ENCODE assay signal across 9 mouse cellular contexts in the genomic region with DNA sequence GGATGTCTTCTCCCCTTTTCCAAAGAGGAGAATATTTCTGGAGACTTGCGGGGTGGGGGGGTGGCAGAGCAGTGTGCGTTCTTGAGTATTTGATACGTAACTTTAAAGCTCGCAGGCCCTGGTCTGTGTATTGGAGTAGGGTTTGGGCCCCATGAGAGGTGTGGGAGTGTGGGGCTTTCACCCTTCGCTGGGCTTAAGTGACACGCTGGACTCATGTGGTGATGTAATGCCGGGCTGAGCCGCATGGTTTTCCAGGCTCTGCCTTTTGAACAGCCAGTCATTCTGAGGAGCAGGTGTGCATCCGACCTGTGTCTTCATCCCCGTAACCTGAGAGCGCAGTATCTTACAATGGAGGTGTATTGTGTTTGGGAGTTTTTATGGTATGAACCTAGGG.
A peak's percentile ranks its signal among the peaks of the same experiment; 100 is the strongest.
DNase-seq lines count a peak whose midpoint lies in the region; ATAC-seq and TF ChIP-seq lines count a peak whose summit lies in the region.
"Had no signal": no experiment of that assay in that cellular context is flagged by ENCODE, and none has a peak within 500 bp of the region (broad histone marks: within the 10 kb centered on the region; RNA-seq: fewer than 3 reads in every experiment).

No protein-coding gene starts in this region.

- WGBS in heart, embryonic 11.5 days (ENCODE audit: insufficient replicate concordance): 22% methylated on average over 11 of the region's 11 CpGs
- WGBS in forebrain, embryonic 15.5 days: 8% methylated on average over 11 of the region's 11 CpGs
- 19% methylated on average over 11 of the region's 11 CpGs for WGBS in midbrain, embryonic 10.5 days

- peak overlapping the region; percentile 68 for H3K4me3 ChIP-seq in heart, embryonic 11.5 days (ENCODE audit: low read depth, low read length)
- peak overlapping the region; percentile 79 for H3K4me3 ChIP-seq in forebrain, embryonic 15.5 days
- peak overlapping the region; percentile 86 for H3K4me3 ChIP-seq in midbrain, embryonic 10.5 days
- H3K4me3 ChIP-seq: erythroblast, embryonic 14.5 days had no signal

- H3K4me2 ChIP-seq in heart, embryonic 11.5 days: peak overlapping the region; percentile 94
- peak overlapping the region; percentile 75 for H3K4me2 ChIP-seq in forebrain, embryonic 15.5 days (replicated peaks)

- no peak for TF ChIP-seq POLR2A in brain, embryonic 14.5 days (IDR thresholded peaks at IDR 0.05; ENCODE audit: borderline replicate concordance, extremely low read depth, insufficient read depth, insufficient read length, poor library complexity, severe bottlenecking)

- DNase-seq in heart, postnatal 4 days: no peak
- DNase-seq in brain, embryonic 14.5 days (ENCODE audit: low read depth): peak; percentile 71
- DNase-seq in midbrain, embryonic 10.5 days (ENCODE audit: low spot score): peak; percentile 59
- no peak for DNase-seq in adrenal gland, adult 8-10 months
- no peak for DNase-seq in MN1 (ENCODE audit: low spot score)
- no peak for DNase-seq in spleen, adult 12 weeks (ENCODE audit: low spot score)

- TF ChIP-seq CTCF in brain, embryonic 14.5 days (IDR thresholded peaks at IDR 0.05; ENCODE audit: borderline replicate concordance, extremely low read depth, insufficient read depth, insufficient read length): peak; percentile 47; the same call in 1 of the 2 replicates

- peak overlapping the region; percentile 98 for H3K27ac ChIP-seq in heart, embryonic 11.5 days (ENCODE audit: low read depth, low read length)
- peak overlapping the region; percentile 98 for H3K27ac ChIP-seq in forebrain, embryonic 15.5 days (replicated peaks)
- H3K27ac ChIP-seq in midbrain, embryonic 10.5 days (replicated peaks): peak overlapping the region; percentile 99

- no peaks in the 10 kb centered on the region for H3K9me3 ChIP-seq in heart, embryonic 11.5 days (replicated peaks; ENCODE audit: control insufficient read depth, low read length)
- H3K9me3 ChIP-seq in forebrain, embryonic 15.5 days: no peaks in the 10 kb centered on the region
- no peaks in the 10 kb centered on the region for H3K9me3 ChIP-seq in midbrain, embryonic 10.5 days (replicated peaks)

- no peak for ATAC-seq in heart, embryonic 11.5 days (replicated peaks; ENCODE audit: insufficient number of reproducible peaks, low FRiP score, low TSS enrichment)
- ATAC-seq in forebrain, embryonic 15.5 days (replicated peaks): 0 out of 2 replicates have a peak, but pooled peaks have one; percentile 24

- H3K9ac ChIP-seq in heart, embryonic 11.5 days (ENCODE audit: low read depth, low read length): peak overlapping the region; percentile 93
- H3K9ac ChIP-seq in forebrain, embryonic 15.5 days (replicated peaks): peak overlapping the region; percentile 97

- H3K36me3 ChIP-seq in heart, embryonic 11.5 days (ENCODE audit: control insufficient read depth, insufficient read depth, low read length): no peaks in the 10 kb centered on the region
- no peaks in the 10 kb centered on the region for H3K36me3 ChIP-seq in forebrain, embryonic 15.5 days
- H3K36me3 ChIP-seq in midbrain, embryonic 10.5 days: 0 out of 2 replicates have a peak, but pooled peaks cover 6% of the 10 kb centered on the region

- H3K27me3 ChIP-seq in heart, embryonic 11.5 days (ENCODE audit: control insufficient read depth, insufficient read depth, low read length): no peaks in the 10 kb centered on the region
- H3K27me3 ChIP-seq in forebrain, embryonic 15.5 days: no peaks in the 10 kb centered on the region
- H3K27me3 ChIP-seq in midbrain, embryonic 10.5 days (ENCODE audit: low read depth, poor library complexity, severe bottlenecking): no peaks in the 10 kb centered on the region

- H3K4me1 ChIP-seq in heart, embryonic 11.5 days (ENCODE audit: control insufficient read depth, insufficient read depth, low read length): peaks cover 61% of the 10 kb centered on the region
- H3K4me1 ChIP-seq in forebrain, embryonic 15.5 days: peaks cover 48% of the 10 kb centered on the region
- peaks cover 86% of the 10 kb centered on the region for H3K4me1 ChIP-seq in midbrain, embryonic 10.5 days

Comparison
In these comparisons a context has a peak if more than half of its experiments do, and no peak if none do; other contexts are left out.
1. DNase-seq: peak in brain, embryonic 14.5 days (single experiment) and midbrain, embryonic 10.5 days (single experiment); none in heart, postnatal 4 days (single experiment), adrenal gland, adult 8-10 months (single experiment), MN1 (single experiment) and spleen, adult 12 weeks (single experiment).
2. Peak in every context shown above with its lines, with median percentiles within 50 percentile points of each other: H3K27ac ChIP-seq and H3K4me3 ChIP-seq.